Comparison of ENCODE assay signal across 19 mouse cellular contexts in genomic region chr13:9694651-9695050, GRCm38 (mm10).
"Had no signal": no experiment of that assay in that cellular context is flagged by ENCODE, and none has a peak within 500 bp of the region (broad histone marks: within the 10 kb centered on the region; RNA-seq: fewer than 3 reads in every experiment).

No protein-coding gene starts in this region.

- DNase-seq: lung, adult 18-20 months; lung, embryonic 14.5 days; lung, postnatal 14 days; lung, postnatal 4 days; retina, postnatal 1 day; right cerebral cortex, adult 18-20 months; right cerebral cortex, postnatal 25 days; right cerebral cortex, postnatal 4 days; spleen, adult 18-20 months; thymus, adult 18-20 months; thymus, postnatal 14 days; thymus, postnatal 36 days had no signal

- H3K4me3 ChIP-seq: midbrain, embryonic 10.5 days; midbrain, embryonic 13.5 days; midbrain, embryonic 15.5 days; myocyte; neural tube, embryonic 13.5 days; neural tube, embryonic 15.5 days had no signal

- H3K27me3 ChIP-seq: midbrain, embryonic 13.5 days; midbrain, embryonic 15.5 days; neural tube, embryonic 13.5 days; neural tube, embryonic 15.5 days had no signal

- H3K9me3 ChIP-seq: midbrain, embryonic 10.5 days; midbrain, embryonic 13.5 days; midbrain, embryonic 15.5 days; neural tube, embryonic 13.5 days; neural tube, embryonic 15.5 days had no signal

- H3K9ac ChIP-seq: liver, embryonic 14.5 days; lung, embryonic 14.5 days; midbrain, embryonic 13.5 days; midbrain, embryonic 15.5 days; neural tube, embryonic 13.5 days; neural tube, embryonic 15.5 days had no signal

- ATAC-seq: midbrain, embryonic 13.5 days; midbrain, embryonic 15.5 days had no signal

- H3K4me2 ChIP-seq: lung, embryonic 14.5 days; midbrain, embryonic 13.5 days; midbrain, embryonic 15.5 days; neural tube, embryonic 13.5 days; neural tube, embryonic 15.5 days had no signal

- H3K27ac ChIP-seq: liver, embryonic 14.5 days; midbrain, embryonic 10.5 days; midbrain, embryonic 13.5 days; midbrain, embryonic 15.5 days; neural tube, embryonic 13.5 days; neural tube, embryonic 15.5 days had no signal

- H3K4me1 ChIP-seq: midbrain, embryonic 10.5 days; midbrain, embryonic 13.5 days; midbrain, embryonic 15.5 days; neural tube, embryonic 13.5 days; neural tube, embryonic 15.5 days had no signal
